Mouse (Mus musculus) lung, adult 2 months (tissue): ENCODE data around the gene Fcrl6.

Source experiments
- CTCF ChIP-seq: fragments of 200-500 bp; IDR thresholded peaks from 2 replicates; pipeline ENCODE4 v1.5.1; 2011; ENCODE audit warnings: mild to moderate bottlenecking, low read length, control low read depth; ENCODE audit not compliant: insufficient read depth
- POLR2A ChIP-seq: fragments of 200-500 bp; IDR thresholded peaks from 2 replicates; pipeline ENCODE4 v1.6.1; 2011; ENCODE audit warnings: low read depth, mild to moderate bottlenecking, control low read depth, low read length, borderline replicate concordance; ENCODE audit errors: extremely low read depth

- no peak for TF ChIP-seq CTCF
- TF ChIP-seq POLR2A, result no peak
Observed at GRCm38 (mm10) chr1:172635258-172635657, 32.9 kb upstream of the Fcrl6 start.
